Mouse (Mus musculus) inflammation-experienced regulatory T-cells, adult 6 months (primary cell): ENCODE results near the gene Dexi. TPM values are rescaled to one million over a fixed set of nuclear protein-coding genes. Genes with fewer than 3 reads are reported as not detected.

Source experiments
- ATAC-seq: one replicate; pipeline ENCODE4 v1.8.0; 2017
- polyA plus RNA-seq, 3 experiments: library from polyadenylated mRNA; unstranded; fragments of 100-300 nt; shearing (Covaris generic); gene quantifications; one replicate each; pipeline ENCODE4 v1.2.1; 2017

Dexi gene
- polyA plus RNA-seq, 3 experiments from 2014 or later: 4.1 to 5.1 (median 4.6) TPM

DNA sequence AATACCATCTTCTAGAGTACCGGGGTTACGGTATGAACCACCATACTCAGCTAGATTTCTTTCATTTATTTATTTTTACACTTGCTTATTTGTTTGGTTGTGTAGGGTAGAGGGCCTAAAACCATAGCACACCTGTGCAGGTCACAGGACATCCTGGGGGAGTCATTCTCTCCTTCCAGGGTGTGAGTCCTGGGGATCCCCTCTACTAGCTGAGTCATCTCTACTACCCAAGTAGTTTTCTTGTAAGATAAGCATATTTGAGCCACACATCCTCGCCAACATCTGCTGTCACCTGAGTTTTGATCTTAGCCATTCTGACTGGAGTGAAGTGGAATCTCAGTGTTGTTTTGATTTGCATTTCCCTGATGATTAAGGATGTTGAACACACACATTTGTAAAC is 50.3 kb downstream of the Dexi start:
- ATAC-seq: no peak

DNA sequence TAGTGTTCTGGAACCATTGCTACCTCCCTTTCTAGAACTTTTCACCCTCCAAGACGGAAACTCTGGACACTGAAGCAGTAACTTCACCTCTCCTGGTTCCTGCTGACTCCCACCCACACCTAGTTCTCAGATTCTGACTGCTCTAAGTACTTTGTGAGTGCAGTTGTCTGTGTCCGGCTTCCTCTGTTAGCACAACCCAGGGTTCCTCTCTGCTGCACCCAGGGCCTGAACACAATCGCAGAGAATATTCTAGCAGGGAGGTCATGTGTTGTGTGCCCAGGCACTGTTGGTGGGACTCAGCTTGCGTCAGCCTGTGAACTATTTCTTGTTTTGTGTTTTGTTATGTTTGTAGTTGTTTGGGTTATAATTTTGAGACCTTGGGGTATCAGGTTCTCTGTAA is 51.1 kb downstream of the Dexi start:
- no peak for ATAC-seq

DNA sequence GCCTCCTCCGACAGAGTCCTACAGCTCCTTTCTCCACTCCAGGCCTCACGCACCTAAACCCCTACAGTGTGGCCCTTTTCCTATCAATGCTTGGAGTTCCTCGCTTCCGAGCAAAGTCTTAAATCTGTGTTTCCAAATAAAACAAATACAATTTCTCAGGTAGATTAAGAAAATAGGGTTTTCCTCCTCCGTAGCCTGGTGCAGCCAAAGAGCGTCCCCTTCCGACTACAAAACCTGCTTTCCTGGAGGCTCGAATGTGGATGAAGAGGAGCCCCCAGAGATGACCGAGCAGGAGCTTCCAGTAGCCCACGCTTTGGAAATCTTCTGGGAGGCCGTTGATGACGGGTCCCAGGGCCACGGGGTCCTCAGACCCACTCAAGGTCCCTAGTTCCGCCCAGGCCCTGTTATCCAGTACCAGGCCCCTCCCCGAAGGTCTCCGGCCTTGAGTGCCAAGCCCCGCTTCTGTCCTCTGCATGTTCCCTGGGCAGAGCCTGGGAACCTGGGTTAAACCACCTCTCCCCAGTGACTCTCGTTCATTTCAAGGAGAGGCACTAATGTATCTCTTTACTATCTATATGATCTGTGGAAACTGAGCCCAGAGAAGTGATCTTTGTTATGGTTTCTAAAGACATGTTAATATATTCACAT is 52.2 kb downstream of the Dexi start:
- ATAC-seq: no peak

DNA sequence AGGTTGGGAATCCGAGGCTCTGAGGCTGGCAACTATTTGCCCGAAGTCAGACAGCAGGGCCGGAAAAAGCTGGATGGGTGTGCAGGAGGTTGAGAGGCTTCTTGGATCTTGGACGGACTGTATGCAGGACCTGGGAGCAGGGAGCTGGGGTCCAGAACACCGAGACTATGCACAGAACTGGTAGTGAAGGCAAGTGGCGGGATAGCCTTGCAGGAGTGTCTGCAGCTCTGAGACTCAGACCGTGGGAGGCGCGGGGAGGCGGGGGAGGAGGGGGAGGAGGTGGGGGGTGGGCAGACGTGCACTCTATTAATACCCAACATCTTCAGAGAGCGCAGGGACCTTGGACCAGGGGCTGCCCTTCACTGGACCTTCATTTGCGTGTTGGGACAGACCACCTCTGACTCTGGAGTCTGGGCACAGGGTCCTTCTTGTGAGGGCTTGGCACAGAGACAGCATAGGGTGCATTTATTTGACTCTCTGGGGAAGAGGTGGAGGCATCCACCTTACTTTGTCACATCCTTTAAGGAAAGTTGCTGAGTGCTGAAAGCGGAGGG is 52.9 kb downstream of the Dexi start:
- no peak for ATAC-seq

DNA sequence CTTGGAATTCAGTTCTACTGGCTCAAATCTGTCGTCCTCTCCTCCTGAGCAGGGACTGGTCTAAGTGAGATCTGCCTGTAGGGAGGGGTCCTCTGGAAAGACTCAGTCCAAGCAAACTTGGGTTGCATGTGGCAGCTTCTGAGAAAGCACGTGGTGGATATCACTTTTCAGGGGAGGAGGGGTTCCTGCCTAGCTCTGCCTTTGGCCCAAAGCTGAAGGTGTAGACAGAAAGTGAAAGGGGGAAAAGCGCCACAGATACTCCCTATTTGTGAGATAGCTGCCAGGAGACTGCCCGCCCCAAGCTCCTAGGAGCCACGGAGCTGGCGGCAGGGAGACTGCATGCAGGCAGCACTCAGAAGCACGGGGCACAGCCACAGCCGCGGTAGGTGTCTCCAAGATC is 53.4 kb downstream of the Dexi start:
- no peak for ATAC-seq

DNA sequence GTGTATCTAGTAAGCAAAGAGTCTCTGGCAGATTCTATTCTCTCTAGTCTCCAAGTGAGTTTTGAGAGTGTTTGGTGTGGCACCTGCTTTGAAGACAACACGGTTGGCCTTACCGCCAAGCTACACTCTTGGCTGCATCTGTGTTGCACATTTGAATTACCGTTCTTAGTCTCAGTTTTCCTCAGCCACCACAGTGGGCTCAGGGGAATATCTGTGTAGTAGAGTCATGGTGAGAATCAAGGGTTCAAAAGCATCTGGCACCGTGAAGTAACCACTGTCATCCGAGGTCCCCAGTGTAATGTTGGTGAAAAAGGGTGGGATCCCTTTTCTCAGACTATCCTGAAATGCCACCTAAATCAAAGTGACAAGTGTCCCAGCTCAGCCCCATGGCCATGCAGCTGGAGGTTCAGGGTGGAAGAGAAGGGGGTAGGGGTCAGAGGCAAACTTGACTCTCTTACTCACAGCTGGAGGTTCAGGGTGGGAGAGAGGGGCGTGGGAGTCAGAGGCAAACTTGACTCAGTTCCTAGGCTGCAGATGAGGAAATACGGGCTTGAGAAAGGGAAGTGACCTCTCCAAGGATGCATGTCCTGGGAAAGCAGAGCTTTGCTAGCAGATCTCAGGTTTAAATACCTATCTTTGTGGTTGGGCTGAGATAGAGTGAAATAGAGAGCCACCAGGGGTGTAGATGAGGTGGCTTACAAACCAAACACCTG is 53.9 kb downstream of the Dexi start:
- no peak for ATAC-seq

DNA sequence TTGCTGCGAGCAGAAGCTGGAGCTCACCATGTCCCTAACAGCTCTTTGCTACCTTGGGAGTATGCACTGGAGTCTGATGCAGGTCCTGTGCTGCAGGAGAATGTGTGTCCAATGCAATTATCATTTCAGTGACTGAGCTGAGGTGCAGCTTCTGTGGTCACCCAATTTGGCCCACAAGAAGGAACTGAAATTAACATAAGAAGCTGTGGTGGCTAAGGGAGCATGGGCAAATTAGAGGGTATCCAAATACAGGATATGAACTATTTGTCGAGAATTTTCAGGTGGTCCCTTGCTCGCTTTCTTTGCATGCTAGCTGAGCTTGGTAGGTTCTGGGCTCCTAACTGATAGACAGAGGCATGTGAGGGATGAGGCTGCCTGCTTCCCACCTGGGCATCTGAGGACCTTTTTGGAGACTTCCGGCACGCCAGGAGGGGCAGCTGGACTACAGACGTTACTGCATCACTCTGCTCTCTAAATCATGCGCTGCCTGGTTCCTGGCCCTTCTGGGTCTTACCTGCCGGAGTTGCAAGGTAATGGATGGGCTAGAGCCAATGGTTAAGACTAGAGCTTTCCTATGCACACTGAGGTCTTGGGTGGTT is 54.9 kb downstream of the Dexi start:
- no peak for ATAC-seq

DNA sequence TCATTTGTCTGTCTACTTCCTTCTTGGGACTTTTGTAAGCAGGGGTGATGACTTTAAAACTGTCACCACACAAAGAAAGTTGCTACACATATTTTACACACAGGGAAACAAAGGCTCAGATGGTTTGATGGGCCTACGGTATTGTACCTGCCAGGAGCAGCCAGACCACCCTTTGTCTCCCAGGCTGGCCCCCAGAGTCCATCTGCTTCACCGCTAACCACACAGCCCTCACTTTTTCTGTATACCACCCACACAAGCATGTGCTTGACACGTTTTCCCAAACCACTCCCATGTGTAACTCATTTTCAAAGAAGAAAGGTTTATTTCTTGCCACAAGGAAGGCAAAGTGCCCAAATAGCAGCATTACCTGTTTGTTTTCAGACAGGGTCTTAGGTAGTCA is 55.9 kb downstream of the Dexi start:
- ATAC-seq: no peak

DNA sequence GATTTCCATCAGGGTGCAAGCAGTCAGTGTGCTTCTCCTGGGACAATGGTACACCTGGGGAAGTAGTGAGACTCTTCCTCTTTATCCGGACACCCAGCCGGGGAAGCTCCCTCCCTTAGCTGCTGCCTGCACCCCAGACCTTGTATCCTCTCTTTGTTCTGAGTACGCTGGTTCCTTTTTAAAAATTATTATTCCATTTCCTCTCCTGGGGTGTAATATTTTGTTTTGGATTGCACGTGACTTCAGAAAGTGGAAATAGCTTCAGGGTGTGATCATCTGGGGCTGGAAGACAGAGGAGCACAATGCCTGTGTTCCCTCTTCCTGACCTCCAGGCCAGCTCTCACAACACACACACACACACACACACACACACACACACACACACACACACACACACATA is 60.5 kb downstream of the Dexi start:
- no peak for ATAC-seq

DNA sequence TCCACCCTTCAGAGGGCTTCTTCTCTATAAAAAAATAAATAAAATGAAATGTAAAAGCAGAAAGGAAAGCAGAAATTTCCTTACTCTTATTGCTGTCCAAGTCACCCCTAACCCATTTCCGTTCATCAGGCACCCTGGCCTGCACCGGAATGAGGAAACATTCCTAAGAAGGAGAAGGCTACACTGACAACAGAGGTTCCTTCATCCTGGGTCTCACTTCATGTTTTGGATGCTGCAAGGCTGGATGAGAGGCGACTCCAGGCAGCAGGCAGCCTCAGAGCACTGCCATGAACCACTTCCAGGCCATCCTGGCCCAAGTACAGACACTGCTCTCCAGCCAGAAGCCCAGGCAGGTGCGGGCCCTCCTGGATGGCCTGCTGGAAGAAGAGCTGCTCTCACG is 63.0 kb downstream of the Dexi start, which contains the start of gene Ciita:
TSS of gene Ciita (plus strand) at position 203 of the 400 bp plus-strand sequence.
- no peak for ATAC-seq

DNA sequence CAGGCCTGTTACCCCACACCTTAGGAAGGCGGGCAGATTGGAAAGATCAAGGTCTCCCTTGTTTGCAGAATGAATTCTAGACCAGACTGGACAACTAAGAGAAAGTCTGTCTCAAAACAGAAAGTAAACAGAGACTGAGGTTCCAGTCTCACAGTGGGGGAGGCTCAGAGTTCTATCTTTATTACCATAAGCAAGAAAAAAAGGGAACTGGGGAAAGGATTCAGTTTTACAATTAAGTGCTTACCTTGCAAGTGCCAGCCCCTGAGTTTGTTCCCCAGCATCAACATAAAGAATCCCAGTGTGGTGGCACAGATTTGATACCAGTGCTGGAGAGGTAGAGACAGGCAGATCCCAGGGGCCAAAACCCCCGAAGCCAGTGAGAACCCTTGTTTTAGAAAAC is 66.9 kb downstream of the Dexi start:
- ATAC-seq: no peak

DNA sequence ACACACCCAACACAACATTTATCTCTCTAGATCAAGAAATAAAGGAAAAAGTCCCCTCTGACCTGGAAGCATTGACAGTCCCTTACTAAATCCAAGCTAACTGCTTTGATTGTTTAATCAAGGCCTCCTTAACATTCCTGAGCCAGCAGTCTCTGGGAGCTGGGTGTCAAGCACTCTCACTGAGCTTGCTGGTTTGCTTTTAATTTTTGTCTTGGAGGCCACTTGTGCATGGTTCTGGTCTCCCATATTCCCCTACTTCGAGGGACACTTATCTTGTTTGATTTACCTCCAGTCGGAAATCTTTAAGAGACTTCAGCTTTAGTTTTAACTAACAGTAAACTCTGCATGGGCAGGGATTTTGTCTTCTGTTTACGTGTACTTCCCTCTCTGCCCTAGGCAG is 67.9 kb downstream of the Dexi start:
- ATAC-seq: no peak

DNA sequence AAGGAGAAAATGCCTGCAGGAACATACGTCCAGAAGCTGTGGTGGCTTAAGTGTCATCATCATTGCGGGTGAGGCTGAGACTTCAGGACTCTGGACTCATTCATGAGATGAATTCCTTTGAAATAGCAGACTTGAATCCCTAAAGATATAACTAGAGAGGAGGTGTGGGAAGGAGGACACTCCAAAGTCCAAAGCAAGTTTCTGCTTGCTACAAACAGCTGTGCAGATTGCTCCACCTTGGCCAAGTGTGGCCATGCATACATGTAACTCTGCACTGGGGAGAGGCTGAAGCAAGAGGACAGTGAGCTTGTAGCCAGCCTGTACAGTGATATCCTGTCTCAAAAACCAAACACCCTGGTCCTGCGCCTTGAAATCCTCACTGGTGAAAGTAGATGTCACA is 70.9 kb downstream of the Dexi start:
- ATAC-seq: no peak

DNA sequence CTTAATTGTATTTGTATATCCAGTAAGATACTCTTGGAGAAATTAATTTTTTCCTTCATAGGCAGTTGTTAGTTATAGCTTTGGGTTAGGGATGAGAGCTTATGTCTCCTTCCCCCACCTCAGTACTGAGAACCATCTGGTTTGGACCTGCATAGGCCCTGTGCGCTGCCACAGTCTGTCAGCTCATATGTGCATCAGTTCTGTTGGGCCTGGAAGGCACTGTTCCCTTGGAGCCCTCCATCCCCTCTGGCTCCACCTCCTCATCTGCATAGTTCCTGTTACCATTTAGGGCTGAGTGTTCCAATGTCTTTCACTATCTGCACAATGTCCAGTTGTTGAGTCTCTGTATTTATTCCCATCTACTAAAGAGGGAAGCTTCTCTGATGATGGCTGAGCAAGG is 74.7 kb downstream of the Dexi start:
- no peak for ATAC-seq

DNA sequence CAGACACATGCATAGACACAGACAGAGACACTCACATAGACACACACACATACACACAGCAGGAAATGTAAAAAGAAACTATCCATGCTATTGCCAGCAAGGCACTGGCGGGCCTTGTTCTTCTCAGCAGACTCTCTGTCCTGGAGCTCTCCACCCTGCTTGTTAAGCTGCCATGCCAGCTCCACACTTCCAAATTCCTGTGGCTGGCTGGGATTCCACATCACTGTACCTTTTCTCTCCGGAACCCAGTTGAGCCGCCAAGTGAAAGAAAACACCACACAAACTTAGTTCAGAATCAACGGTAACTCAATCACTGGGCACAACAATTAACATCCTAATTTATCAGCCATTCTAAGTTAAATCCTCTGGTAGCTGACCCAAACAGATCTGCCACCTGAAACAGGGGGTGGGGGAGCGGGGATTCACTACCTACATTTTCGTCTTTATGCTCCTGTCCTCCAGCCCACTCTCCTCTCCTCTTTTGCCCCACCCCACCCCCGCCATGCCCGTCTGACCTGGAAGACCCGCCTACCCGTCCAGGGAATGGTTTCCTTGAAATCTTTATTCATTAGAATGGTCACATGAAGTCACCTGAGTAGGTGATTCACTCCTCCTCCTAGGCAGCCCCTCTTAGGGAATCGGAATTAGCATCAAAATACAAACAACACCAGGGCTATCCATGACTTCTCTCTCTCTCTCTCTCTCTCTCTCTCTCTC is 75.3 kb downstream of the Dexi start:
- no peak for ATAC-seq

DNA sequence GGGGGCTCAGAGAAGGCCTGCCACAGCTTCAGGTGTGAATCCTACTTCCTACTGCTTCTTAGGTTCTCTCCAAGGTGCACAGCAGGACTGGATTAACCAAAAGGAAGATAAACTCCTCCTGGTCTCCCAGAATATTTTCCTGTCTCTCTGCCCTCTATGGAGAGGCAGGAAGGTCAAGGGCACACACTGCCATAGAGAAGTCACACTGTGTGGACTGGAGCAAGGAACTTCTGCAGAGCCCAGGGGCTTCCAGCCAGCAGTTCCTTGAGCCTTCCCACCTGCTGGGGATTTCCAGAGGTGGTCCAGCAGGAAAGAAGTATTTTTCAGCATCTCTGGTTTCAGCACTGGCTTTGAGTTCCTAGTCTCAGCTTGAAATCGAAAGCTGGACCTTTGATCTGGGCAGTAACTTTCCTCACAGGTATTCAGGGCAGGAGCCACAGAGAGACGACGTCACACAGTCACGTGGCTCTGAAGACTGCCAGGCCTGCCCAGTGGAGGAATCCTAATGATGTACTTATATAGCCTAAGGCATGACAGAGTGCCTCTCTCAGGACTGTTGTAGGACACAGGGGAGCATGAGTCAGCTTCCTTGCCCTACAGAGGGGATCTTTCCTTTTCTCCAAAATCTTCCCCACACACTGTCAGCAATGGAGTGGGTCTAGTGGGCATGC is 77.7 kb downstream of the Dexi start:
- no peak for ATAC-seq

DNA sequence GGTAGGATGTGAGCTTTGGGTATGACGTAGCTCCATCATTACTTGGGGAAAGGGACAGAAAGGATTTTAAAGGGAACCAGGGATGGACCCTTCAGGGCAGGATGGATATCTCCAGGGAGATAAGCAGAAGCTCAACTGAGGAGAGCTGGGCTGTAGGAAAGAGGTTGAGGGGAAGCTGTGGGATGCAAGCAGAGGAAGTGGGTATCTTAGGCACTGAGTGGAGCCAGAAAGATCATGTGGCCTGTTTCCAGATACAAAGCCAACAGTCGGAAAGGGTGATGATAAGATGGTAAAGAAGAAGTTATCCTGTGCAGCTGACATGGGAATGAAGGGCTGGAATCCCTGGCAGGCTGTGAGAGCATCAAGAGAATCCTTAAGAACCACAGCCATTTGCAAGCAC is 81.7 kb downstream of the Dexi start:
- ATAC-seq: no peak

DNA sequence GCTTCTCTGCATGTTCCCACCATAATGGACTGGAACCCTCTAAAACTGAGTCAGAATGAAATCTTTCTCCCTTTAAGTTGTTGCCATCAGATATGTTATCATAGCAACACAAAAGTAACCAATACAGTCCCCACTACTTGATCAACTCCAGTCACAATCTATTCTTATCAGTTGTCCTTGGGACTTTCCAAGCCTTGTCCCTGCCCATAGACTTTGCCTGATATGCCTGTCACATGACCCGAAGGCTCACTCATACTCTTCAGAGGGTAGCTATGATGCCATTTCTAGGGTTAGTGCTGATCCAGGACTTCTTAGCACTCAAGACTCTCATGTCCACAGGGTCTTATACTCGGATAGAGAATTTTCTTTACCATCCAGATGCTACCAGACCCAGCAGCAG is 82.7 kb downstream of the Dexi start:
- ATAC-seq: no peak

DNA sequence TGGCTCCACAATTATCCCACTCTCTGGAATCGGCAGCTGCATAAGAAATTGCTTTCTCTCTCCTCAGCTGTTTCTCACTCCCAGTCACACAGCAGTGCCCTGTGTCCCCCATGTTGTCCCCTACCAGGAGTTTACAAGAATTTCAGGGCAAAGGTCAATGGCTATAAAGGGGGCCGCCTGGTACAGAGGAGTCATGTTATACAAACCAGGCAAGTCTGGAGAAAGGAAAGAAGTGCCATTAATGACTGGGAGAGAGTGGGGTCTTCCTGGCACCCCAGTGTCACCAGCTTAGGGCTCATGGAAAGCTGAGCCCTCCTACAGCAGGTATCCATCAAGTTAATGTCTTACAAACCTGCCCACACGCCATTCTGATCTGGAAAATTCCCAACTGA is 88.3 kb downstream of the Dexi start:
- no peak for ATAC-seq

DNA sequence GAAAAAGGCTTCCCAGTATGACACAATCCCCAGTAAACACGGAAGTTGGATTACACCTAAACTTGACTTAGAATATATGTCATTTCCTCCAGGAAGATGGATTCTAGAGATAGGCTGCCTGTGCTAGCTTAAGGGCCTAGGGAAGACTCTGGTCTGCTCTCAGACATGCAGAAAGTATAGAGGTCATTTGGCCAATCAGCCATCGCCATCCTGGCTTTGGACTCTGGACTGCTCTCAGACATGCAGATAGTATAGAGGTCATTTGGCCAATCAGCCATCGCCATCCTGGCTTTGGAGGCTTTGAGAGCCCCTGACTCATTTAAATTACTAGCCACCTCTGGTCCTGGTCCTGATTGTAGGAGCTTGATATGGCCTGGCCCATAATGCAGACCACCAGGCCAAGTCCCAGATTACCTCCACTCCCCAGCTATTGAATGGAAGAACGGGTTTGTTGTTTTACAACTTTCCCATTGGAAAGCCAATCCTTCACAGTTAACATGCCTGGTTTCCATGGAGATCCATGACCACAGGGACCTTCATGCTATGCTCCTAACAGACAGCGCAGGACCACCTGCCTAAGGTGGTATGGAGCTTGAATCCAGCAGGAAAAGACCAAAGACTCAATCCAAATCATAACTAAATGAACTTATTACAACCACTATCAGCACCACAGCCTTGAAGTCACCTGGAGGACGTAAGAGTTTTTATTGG is 88.8 kb downstream of the Dexi start:
- ATAC-seq: no peak
